Mouse (Mus musculus): ENCODE results near the gene Trim33.

The Trim33 gene

DNA sequence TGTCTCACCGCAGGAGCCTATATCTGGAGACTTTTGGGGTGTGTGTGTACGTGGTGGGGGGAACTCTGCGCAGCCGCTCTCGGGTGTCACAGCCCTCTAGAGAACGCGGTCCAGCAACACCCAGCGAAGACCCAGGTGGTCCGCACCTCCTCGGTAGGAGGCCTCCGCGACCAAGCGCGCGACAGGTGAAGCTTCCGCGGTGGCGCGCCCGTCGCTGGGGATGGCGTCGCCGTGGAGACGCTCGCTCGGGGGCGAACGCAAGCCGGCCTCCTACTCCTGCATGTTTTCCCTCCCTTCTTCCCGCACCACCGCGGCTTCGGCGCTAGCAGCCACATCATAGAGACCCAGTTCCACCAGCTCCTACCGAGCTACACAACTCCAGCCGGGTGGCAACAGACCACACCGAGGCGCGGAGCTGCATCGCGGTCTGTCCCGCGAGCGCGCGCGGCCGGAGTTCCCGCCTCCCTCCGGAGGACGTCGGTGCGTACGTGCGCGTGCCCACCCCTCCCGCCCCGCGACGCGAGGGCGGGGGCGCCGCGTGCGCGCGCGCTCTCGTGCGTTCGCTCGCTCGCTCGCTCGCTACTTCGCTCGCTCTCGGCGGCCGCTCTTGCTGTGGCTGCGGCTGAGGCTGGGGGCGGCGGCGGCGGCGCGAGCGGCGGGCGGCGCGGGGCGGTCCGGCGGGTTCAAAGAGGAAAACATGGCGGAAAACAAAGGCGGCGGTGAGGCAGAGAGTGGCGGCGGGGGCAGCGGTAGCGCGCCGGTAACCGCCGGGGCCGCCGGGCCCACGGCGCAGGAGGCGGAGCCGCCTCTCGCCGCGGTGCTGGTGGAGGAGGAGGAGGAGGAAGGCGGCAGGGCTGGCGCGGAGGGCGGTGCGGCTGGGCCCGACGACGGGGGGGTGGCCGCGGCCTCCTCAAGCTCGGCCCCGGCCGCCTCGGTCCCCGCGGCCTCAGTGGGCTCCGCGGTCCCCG lies at the start of gene Trim33:
Trim33 (plus strand) TSS at position 112 of the 968 bp plus-strand sequence.
- peak; percentile 96 for DNase-seq (ENCODE audit: low read depth, low spot score)

DNA sequence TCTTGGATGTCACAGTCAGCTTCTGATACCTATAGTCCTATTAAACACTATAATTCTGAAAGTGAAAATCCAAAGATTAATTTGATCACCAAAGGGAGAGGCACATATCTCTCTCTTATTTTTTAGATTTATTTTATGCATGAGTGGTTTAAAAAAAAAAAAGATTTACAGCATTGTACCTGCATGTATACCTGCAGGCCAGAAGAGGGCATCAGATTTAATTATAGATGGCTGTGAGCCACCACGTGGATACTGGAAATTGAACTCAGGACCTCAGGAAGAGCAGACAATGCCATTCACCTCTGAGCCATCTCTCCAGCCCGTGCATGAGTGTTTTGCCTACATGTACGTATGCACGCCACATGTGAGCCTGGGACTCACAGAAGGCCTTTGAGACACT lies 46.7 kb upstream of the Trim33 start:
- DNase-seq (ENCODE audit: low read depth, low spot score), result no peak

DNA sequence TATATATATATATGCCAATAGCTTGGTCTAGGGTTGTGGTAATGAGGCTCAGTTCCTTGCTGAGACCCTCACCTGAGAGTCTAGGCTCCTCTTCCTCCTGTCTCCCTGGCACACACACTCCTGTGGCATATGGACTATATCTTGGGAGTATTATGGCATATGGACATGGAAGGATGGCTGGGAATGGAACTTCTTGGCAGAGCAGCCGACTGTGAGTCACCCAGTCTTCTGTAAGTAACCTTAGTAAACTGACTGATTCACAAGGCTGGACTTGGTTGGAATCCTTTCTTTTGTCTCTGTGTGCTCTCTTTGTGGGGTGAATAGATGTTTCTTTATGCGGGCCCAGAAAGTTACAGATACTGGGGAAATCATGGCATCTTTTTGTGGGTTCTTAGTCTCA lies 37.6 kb upstream of the Trim33 start:
- no peak for DNase-seq (ENCODE audit: low read depth, low spot score)

DNA sequence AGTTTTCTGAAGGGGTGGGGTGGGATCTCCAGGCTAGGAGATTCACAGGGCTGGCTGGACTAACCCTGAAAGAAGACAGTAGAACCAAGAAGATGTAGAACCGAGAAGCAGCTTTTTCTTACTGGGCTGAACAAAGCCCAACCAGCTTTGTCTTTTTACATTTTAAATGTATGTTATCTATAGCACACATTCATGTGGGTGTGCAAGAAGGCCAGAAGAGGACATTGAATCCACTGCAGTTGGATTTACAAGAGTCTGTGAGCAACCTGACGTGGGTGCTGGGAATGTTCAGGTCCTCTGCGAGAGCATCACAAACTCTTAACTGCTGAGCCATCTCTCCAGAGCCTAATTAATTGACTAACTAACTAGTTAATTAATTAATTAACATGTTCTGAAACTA lies 36.9 kb upstream of the Trim33 start:
- DNase-seq (ENCODE audit: low read depth, low spot score), result no peak

DNA sequence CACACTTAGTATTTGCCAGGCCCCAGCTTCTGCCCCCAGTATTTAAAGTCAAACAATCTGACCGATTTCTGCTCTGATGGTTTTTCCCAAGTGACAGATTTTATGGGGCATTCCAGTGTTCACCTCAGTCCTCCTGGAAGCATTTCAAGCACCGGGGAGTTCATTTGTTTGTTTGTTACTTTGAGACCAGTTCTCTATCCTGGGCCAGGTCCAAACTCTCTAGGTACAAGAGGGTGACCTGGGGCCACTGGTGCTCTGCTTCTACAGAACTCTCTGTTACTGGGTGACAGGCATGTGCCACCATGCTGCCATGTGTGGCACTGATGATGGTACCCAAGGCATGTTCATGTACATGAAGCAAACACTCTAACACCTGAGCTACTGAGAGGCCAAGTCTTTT lies 35.6 kb upstream of the Trim33 start:
- DNase-seq (ENCODE audit: low read depth, low spot score), result no peak

DNA sequence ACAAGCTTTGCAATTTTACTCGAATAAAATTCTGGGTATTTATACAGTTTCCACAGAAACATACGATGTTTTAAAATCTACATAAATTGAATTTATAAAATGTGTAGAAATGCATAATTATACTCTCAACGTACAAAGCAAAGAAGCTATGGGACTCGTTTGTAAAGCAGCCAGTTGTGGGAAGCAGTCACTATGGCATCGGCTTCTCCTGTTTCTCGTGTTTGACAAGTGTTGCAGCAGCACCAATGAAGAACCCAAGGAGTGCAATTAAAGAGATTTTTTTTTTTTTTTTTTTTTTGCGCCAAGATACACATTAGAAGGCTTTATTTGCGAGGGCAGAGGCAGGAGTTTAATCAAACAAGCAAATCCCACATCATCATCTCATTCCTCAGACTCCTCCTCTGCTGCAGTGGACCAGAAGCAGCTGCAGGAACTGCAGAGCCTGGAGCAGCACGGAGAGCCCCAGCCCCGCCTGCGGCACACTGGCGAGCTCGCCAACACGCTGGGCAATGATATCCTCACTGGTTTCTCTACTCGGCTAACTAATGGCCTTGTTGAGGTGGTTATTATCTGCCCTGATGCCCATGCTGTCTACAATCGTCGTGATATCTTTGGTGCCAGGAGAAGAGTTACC lies 32.3 kb upstream of the Trim33 start:
- DNase-seq (ENCODE audit: low read depth, low spot score), result no peak

DNA sequence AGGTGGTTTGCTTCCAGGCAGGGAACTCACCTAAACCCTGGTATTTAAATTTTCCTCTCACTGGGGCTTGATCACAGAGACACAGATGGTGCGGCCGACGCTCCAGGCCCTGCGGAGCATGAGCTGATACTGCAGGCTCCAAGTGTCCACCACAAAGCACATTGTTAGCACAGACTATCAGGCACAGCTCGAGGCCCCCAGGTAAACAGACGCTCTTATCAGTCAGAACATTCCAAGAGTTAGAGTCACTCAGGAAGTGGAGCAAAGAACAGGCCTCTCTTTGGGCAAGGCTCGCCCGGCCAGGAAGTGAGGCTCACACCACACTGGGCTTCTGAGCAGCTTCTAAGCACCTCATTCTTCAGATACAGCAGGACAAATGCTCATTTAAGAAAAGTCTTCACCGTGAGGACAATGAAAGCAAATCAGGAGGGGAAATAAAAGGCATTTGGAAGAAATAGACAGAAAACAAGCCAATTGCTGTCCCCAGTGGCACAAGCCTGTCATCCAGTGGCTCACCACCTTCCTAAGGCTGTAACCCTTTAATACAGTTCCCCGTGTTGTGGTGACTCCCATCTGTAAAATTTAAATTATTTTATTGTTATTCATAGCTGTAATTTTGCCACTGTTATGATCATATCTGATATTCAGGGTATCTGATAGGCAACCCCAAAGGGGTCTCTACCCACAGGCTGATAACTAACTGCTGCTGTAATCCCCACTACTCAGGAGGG lies 22.8 kb upstream of the Trim33 start:
- DNase-seq (ENCODE audit: low read depth, low spot score), result no peak

DNA sequence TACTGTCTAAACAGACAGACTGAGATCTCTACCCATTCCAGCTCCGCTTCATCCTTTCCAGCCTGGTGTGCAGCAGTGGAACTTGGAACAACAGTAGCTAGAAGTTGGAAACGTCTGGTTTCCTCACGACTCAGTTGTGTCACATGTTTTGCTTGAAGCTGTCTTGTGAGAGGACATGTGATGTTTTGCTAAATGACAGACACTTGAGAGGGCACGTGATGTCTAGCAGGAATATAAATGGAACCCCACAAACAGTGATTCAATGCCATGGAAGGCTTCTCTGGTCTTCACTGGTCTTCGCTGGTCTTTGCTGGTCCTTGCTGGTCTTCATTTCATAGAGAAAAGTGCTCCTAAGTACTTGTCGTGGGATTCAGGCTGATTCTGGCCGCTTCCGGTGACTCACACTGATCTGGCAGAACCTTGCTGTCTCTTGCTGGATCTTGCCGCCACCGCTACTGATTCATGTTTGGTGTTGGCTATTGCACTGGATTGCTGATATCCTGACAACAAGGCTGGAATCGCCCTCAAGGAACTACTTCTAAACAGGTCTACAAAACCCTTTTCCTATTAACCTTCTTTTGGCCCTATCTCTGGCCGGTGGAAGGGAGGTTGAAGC lies 16.2 kb upstream of the Trim33 start:
- DNase-seq (ENCODE audit: low read depth, low spot score), result no peak

DNA sequence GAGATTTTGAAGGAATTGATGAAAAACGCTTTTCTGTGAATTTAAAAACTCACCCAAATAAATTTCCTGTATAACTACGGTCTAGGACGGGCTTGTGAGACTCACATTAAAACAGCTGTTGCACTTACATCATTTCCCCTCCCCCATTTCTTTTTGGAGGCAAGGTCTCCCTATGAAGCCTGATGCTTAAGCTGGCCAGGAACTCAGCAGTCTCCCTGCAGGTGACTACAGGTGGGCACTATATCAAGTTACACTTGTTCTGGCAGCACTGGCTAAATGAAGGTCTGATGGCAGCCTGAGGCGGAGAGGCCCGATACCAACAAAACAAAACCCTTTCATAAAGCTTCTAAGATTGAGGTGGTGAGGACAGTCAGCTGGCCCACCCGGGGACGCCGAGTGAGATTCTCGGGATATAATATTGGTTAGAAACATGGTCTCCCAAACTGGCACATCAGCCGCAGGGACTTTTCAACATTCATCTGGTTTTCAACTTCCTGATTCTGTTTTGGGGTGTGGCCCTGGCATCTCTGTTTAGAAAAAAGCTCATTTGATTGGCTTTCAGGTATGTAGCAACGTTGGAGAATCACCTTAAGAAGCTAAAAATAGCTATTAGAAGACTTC lies 422 bp upstream of the Trim33 start:
- peak; percentile 34 for DNase-seq (ENCODE audit: low read depth, low spot score)

DNA sequence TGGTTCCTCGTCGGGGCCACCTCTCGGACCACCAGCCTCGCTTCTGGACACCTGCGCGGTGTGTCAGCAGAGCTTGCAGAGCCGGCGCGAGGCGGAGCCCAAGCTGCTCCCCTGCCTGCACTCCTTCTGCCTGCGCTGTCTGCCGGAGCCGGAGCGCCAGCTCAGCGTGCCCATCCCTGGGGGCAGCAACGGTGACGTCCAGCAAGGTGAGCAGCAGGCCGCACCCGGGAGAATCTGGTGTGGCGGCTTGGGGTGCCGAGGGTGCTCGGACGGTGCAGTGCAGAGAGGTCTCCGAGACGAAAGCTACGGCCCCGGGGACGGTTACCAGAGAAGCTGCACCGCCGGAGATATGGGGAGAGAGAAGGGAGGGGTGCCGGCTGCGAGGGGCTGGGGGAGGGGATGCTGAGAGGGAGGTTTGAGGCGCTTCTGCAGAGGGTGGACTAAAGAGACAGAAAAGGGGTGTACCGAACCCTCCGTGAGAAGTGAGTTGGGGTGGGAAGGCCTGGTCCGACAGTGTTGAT lies 1.2 kb downstream of the Trim33 start:
- DNase-seq (ENCODE audit: low read depth, low spot score), result peak; percentile 57

DNA sequence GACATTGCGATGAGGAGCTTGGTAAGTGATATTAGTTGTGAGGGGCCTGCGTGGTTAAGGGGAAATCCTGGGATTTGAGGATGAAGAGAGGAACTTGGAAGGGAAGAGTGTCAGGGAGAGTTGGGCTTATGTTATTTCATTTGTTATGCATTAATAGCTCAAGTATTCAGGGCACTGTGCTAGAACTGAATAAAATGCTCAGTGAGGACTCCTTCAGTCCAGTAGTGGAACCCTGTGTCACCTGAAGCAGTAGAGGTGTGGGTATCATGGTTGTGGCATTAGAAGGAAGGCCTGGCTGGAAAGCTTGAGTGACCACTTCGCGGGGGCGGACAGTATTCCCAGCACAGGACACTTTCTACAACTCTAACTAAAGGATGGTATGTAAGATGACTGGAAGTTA lies 1.8 kb downstream of the Trim33 start:
- DNase-seq (ENCODE audit: low read depth, low spot score), result no peak

DNA sequence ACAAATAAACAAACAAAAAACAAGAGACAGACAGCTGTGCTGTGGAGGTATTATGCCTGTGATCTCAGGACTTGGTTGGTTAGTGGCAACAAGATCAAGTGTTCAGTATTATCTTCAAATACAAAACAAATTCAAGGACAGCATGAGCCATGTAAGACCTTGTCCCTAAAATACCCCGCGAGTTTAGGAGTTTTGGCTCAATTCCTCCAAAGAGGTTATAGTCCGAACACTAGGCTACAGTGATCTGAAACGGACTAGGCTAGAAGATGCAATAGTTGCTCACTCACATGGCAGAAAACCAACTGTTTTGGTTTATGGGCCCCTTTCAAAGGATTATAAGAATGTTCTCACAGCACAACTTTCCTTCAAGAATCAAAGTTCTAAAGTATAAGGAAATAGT lies 9.7 kb downstream of the Trim33 start:
- DNase-seq (ENCODE audit: low read depth, low spot score), result no peak

DNA sequence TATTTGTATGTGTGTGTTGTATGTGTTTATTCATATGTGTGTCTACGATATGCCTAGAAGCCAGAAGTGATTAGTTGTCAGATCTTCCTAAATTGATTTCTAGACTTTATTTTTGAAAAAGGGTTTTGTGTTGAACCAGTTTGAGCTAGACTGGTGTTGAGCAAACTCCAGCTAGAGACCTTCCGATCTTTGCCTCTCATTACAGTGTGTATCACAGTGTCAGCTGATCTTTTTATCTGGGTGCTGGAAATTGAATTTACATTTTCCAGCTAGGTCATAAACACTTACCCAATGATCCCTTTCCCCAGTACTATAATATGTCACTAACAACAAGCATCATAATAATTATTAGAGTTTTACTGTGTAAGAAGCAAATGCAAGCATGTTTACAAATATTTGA lies 12.0 kb downstream of the Trim33 start:
- DNase-seq (ENCODE audit: low read depth, low spot score), result no peak

DNA sequence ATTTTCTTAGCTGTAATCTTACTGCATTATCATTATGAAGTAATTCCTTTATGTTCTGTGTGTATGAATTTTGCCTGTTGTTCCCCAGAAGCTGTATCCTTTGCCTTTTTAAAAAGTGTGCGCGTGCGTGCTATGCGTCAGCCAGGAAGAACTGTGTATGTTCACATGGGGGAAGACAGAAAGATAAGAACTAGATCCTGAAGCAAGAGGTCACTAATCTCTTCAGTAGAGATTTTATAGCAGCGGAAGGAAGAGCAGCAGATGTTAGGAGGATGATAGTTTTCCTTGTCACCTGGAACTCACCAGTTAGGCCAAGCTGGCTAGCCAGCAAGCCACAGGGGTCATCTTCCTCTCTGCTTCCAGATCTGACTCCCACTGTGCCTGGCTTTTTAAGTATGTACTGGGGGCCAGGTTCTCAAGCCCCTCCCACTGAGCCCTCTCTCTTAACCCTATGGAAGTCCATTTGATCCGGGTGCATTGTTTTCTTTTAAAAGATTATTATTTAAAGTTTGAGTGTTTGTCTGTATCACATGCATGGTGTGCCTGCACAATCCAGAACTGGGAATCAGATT lies 26.4 kb downstream of the Trim33 start:
- DNase-seq (ENCODE audit: low read depth, low spot score), result peak; percentile 8

DNA sequence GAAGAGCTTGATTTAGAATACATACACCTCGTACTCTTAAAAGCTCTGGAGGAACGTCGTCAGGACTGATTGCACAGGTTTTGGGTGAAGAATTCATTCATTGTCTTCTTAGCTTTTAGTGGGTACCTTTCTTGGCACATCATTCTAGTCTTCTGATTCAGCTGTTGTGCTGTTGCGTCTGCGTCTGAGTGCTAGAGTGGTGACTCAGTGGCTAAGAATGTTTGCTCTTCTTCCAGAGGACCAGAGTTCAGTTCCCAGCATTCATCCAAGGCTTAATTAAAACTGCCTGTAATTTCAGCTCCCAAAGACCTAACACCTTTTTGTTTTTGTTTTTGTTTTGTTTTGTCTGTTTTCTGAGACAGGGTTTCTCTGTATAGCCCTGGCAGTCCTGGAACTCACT lies 30.2 kb downstream of the Trim33 start:
- DNase-seq (ENCODE audit: low read depth, low spot score), result peak; percentile 16

DNA sequence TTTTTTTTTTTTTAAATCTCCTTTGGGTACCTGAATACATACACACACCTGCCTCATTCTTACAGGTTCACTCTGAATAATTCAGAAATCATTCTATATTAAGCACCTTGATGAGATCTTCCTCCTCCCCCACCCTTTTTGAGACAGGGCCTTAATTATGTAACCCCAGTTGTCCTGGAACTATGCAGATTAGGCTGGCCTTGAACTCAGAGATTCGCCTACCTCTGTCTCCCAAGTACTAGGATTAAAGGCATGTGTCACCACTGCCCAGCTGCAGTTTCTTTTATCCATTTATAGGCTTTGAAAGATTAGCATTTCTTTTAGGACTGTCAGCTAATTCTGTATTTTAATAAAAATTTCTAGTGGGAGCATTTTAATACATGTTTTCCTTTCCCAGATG lies 30.7 kb downstream of the Trim33 start:
- DNase-seq (ENCODE audit: low read depth, low spot score), result peak; percentile 33

DNA sequence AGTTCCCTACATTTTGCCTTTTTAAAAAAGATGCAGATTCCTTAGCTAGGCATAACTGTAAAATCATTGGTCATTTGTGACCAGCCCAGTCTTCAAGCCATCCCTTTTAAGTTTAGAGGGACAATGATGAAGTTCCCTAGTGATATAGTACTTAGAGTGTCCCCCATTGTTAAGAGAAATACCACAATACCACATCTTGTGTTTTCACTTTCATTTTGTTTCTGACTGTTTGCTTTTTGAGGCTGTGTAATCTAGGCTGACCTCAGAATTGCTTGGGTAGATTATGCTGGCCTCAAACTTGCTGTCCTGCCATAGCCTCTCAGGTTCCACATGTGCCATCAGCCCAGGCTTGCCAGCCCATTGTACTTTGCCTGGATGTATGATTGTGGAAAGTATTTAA lies 35.2 kb downstream of the Trim33 start:
- DNase-seq (ENCODE audit: low read depth, low spot score), result no peak

DNA sequence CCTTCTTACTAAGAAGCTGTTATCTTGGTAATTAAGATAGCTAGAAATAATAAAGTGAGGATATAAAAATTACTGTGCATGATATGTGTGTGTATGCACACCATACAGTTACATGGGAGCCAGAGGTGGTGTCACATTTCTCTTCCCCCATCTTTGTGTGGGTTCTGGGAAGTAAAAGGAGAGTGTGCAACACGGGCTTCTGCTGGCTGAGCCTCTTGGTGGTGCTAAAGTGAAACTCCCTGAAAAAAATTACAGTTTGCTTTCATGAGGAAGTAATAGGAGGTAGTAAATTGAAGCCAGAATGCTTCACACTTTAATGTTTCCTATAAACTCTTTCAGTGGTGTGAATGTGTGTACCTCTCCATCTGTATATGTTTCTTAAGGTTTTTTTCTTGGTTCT lies 56.3 kb downstream of the Trim33 start:
- no peak for DNase-seq (ENCODE audit: low read depth, low spot score)

DNA sequence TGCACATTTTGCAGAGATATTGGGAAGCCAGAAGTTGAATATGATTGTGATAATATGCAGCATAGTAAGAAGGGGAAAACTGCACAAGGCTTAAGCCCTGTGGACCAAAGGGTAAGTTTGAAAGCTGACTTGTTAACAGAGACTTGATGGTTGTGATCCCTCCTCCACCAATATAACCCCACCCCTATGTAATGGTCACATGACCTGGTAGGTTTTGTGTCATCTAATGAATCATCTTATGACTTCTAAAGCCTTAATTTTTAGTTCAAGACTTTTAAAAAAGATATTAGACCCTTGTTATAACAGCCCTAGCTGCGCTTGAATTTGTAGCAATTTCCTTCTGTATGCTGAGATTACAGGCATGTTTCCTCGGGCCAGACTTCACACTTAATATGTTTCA lies 67.6 kb downstream of the Trim33 start:
- DNase-seq (ENCODE audit: low read depth, low spot score), result no peak

DNA sequence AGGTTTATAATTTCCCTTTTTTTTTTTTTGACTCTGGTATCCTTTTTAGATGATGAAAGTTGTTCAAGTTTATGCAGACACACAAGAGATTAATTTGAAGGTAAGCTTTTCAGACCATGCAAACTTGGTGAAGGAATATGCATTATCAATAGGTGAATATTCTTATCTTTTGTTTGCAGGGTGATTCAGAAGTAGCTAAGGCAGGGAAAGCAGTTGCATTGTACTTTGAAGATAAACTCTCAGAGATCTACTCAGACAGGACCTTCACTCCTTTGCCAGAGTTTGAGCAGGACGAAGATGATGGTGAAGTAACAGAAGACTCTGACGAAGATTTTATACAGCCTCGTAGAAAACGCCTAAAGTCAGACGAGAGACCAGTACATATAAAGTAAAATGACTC lies 74.4 kb downstream of the Trim33 start:
- DNase-seq (ENCODE audit: low read depth, low spot score), result no peak

DNA sequence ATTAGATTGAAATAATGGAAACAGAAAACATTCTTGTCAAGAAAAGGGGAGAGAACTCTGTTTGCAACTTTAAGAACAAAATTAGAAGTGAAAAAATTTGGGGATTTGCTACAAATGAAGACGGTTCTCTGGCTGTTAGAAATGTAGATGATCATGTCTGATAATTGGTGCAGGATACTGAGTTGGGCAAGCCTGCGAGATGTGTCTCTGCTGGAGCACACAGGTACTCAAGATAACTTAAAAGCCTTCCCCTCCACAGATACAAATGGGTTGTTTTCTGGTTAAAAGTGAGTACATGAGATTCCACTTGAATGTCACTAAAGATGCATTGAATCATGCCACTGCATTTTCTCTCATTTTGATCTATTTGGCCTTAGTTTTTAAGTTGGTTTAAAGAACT lies 74.9 kb downstream of the Trim33 start:
- DNase-seq (ENCODE audit: low read depth, low spot score), result no peak

All from ZHBTc4 (cell line).